Mouse (Mus musculus): ENCODE results near the gene Repin1. TPM values are rescaled to one million over a fixed set of nuclear protein-coding genes. Genes with fewer than 3 reads are reported as not detected.

Repin1 gene
- polyA plus RNA-seq, 1 experiment, result 9.1 TPM

- Histone ChIP-seq H3K79me3 (ENCODE audit: low read depth) (peaks cover 2% of the 10 kb centered on the region), H3K36me3 (ENCODE audit: control insufficient read depth, insufficient read depth) (peaks cover 16% of the 10 kb centered on the region), H3K79me2 (ENCODE audit: control insufficient read depth, insufficient read depth) (peaks cover 8% of the 10 kb centered on the region), H3ac (ENCODE audit: control insufficient read depth, insufficient read length, low read depth) (peak overlapping the region; percentile 62), H3K27me3 (ENCODE audit: control insufficient read depth, insufficient read depth, insufficient read length) (no peaks in the 10 kb centered on the region), H3K4me3 (ENCODE audit: insufficient read depth, poor library complexity, severe bottlenecking) (peak overlapping the region; percentile 55)
- TF ChIP-seq MYOG (IDR thresholded peaks at IDR 0.05; ENCODE audit: control insufficient read depth, extremely low read depth, insufficient read length) (no peak), CTCF (IDR thresholded peaks at IDR 0.05; ENCODE audit: control insufficient read depth, insufficient read depth, insufficient read length) (no peak), USF1 (IDR thresholded peaks at IDR 0.05; ENCODE audit: low read depth) (no peak), MYOD1 (IDR thresholded peaks at IDR 0.05; ENCODE audit: control insufficient read depth, insufficient read length, low read depth) (no peak), FOSL1 (IDR thresholded peaks at IDR 0.05; ENCODE audit: insufficient read depth, low read length, poor library complexity, severe bottlenecking) (no peak), MAX (IDR thresholded peaks at IDR 0.05) (no peak), CEBPB (IDR thresholded peaks at IDR 0.05; ENCODE audit: low read depth) (no peak)
Measured at GRCm38 (mm10) chr6:48602080-48602741, 8.5 kb downstream of the Repin1 start.

- TF ChIP-seq CTCF (IDR thresholded peaks at IDR 0.05; ENCODE audit: control insufficient read depth, insufficient read depth, insufficient read length), result no peak
- TF ChIP-seq MYOD1 (IDR thresholded peaks at IDR 0.05; ENCODE audit: control insufficient read depth, insufficient read length, low read depth), result no peak
- no peak for TF ChIP-seq FOSL1 (IDR thresholded peaks at IDR 0.05; ENCODE audit: insufficient read depth, low read length, poor library complexity, severe bottlenecking)
- no peak for TF ChIP-seq MYOG (IDR thresholded peaks at IDR 0.05; ENCODE audit: control insufficient read depth, extremely low read depth, insufficient read length)
- no peak for TF ChIP-seq USF1 (IDR thresholded peaks at IDR 0.05; ENCODE audit: low read depth)
- no peak for TF ChIP-seq CEBPB (IDR thresholded peaks at IDR 0.05; ENCODE audit: low read depth)
- TF ChIP-seq MAX (IDR thresholded peaks at IDR 0.05), result no peak
Measured at GRCm38 (mm10) chr6:48608124-48608523, 14.4 kb downstream of the Repin1 start.

GRCm38 (mm10) chr6:48609512-48609911, 15.8 kb downstream of the Repin1 start:
- Histone ChIP-seq H3K27me3 (ENCODE audit: control insufficient read depth, insufficient read depth, insufficient read length) (no peaks in the 10 kb centered on the region), H3ac (ENCODE audit: control insufficient read depth, insufficient read length, low read depth) (no peak overlapping the region), H3K4me3 (ENCODE audit: insufficient read depth, poor library complexity, severe bottlenecking) (no peak overlapping the region), H3K36me3 (ENCODE audit: control insufficient read depth, insufficient read depth) (no peaks in the 10 kb centered on the region), H3K79me3 (ENCODE audit: low read depth) (no peaks in the 10 kb centered on the region), H3K79me2 (ENCODE audit: control insufficient read depth, insufficient read depth) (no peaks in the 10 kb centered on the region)
- TF ChIP-seq FOSL1 (IDR thresholded peaks at IDR 0.05; ENCODE audit: insufficient read depth, low read length, poor library complexity, severe bottlenecking) (no peak), MAX (IDR thresholded peaks at IDR 0.05) (no peak), MYOG (IDR thresholded peaks at IDR 0.05; ENCODE audit: control insufficient read depth, extremely low read depth, insufficient read length) (no peak), USF1 (IDR thresholded peaks at IDR 0.05; ENCODE audit: low read depth) (no peak), CTCF (IDR thresholded peaks at IDR 0.05; ENCODE audit: control insufficient read depth, insufficient read depth, insufficient read length) (no peak), CEBPB (IDR thresholded peaks at IDR 0.05; ENCODE audit: low read depth) (no peak), MYOD1 (IDR thresholded peaks at IDR 0.05; ENCODE audit: control insufficient read depth, insufficient read length, low read depth) (no peak)

More at GRCm38 (mm10) chr6:48608124-48608523, 14.4 kb downstream of the Repin1 start:
- H3K4me3 ChIP-seq (ENCODE audit: insufficient read depth, poor library complexity, severe bottlenecking), result no peak overlapping the region
- H3K79me2 ChIP-seq (ENCODE audit: control insufficient read depth, insufficient read depth), result no peaks in the 10 kb centered on the region
- no peak overlapping the region for H3ac ChIP-seq (ENCODE audit: control insufficient read depth, insufficient read length, low read depth)
- no peaks in the 10 kb centered on the region for H3K27me3 ChIP-seq (ENCODE audit: control insufficient read depth, insufficient read depth, insufficient read length)
- H3K36me3 ChIP-seq (ENCODE audit: control insufficient read depth, insufficient read depth), result no peaks in the 10 kb centered on the region
- no peaks in the 10 kb centered on the region for H3K79me3 ChIP-seq (ENCODE audit: low read depth)

DNA sequence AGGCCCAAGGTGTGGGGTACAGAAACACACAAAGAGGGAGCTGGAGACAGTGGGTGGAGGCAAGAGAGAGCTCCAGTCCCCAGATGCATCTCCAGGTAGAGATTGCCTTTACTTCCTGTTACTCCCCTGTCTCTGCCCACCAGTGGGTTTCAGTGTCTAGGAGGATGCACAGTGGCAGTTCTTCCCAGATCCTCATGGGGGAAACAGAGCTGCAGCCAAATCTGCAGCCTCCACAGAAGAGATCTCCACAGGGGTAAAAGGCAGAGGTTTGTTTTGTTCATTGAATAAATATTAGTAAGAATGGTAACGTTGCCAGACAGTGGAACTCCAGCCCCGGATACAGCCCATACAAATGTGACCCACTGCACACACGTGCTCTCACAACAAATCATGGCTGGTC, 17.0 kb downstream of the Repin1 start:
- Histone ChIP-seq H3K4me3 (ENCODE audit: insufficient read depth, poor library complexity, severe bottlenecking) (no peak overlapping the region), H3K36me3 (ENCODE audit: control insufficient read depth, insufficient read depth) (no peaks in the 10 kb centered on the region), H3K27me3 (ENCODE audit: control insufficient read depth, insufficient read depth, insufficient read length) (no peaks in the 10 kb centered on the region), H3K79me3 (ENCODE audit: low read depth) (no peaks in the 10 kb centered on the region), H3ac (ENCODE audit: control insufficient read depth, insufficient read length, low read depth) (no peak overlapping the region), H3K79me2 (ENCODE audit: control insufficient read depth, insufficient read depth) (no peaks in the 10 kb centered on the region)
- TF ChIP-seq FOSL1 (IDR thresholded peaks at IDR 0.05; ENCODE audit: insufficient read depth, low read length, poor library complexity, severe bottlenecking), result no peak
- TF ChIP-seq MAX (IDR thresholded peaks at IDR 0.05), result no peak
- TF ChIP-seq CTCF (IDR thresholded peaks at IDR 0.05; ENCODE audit: control insufficient read depth, insufficient read depth, insufficient read length), result no peak
- TF ChIP-seq MYOD1 (IDR thresholded peaks at IDR 0.05; ENCODE audit: control insufficient read depth, insufficient read length, low read depth), result no peak
- TF ChIP-seq USF1 (IDR thresholded peaks at IDR 0.05; ENCODE audit: low read depth), result no peak
- no peak for TF ChIP-seq CEBPB (IDR thresholded peaks at IDR 0.05; ENCODE audit: low read depth)
- TF ChIP-seq MYOG (IDR thresholded peaks at IDR 0.05; ENCODE audit: control insufficient read depth, extremely low read depth, insufficient read length), result no peak

GRCm38 (mm10) chr6:48613464-48613863, 19.8 kb downstream of the Repin1 start:
- TF ChIP-seq MYOD1 (IDR thresholded peaks at IDR 0.05; ENCODE audit: control insufficient read depth, insufficient read length, low read depth) (no peak), USF1 (IDR thresholded peaks at IDR 0.05; ENCODE audit: low read depth) (no peak), MAX (IDR thresholded peaks at IDR 0.05) (no peak), MYOG (IDR thresholded peaks at IDR 0.05; ENCODE audit: control insufficient read depth, extremely low read depth, insufficient read length) (no peak), FOSL1 (IDR thresholded peaks at IDR 0.05; ENCODE audit: insufficient read depth, low read length, poor library complexity, severe bottlenecking) (no peak), CTCF (IDR thresholded peaks at IDR 0.05; ENCODE audit: control insufficient read depth, insufficient read depth, insufficient read length) (no peak), CEBPB (IDR thresholded peaks at IDR 0.05; ENCODE audit: low read depth) (no peak)
- H3ac ChIP-seq (ENCODE audit: control insufficient read depth, insufficient read length, low read depth), result no peak overlapping the region
- no peaks in the 10 kb centered on the region for H3K27me3 ChIP-seq (ENCODE audit: control insufficient read depth, insufficient read depth, insufficient read length)
- no peaks in the 10 kb centered on the region for H3K79me3 ChIP-seq (ENCODE audit: low read depth)
- no peak overlapping the region for H3K4me3 ChIP-seq (ENCODE audit: insufficient read depth, poor library complexity, severe bottlenecking)
- H3K36me3 ChIP-seq (ENCODE audit: control insufficient read depth, insufficient read depth), result no peaks in the 10 kb centered on the region
- no peaks in the 10 kb centered on the region for H3K79me2 ChIP-seq (ENCODE audit: control insufficient read depth, insufficient read depth)

Data from C2C12 (cell line).